Mouse (Mus musculus): ENCODE data around the gene Cyp19a1. TPM values are rescaled to one million over a fixed set of nuclear protein-coding genes. Genes with fewer than 3 reads are reported as not detected.

Cyp19a1 gene
- total RNA-seq, 4 experiments from 2014 or later, result not detected

DNA sequence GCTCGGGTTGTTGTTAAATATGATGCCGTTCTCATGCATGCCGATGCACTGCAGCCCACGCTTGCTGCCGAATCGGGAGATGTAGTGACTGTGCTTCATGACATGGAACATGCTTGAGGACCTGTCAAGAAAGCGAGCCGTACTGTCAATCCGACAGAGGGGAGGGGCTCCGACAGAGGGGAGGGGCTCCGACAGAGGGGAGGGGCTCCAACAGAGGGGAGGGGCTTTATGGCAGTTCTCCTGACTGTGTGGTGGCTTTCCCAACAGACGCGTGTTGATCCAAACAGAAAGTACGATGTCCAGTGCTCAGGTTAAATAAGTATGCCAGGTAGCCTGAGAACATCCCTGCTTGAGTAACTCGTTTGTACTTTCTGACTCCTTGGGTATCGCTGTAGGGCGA, 87.7 kb downstream of the Cyp19a1 start:
- DNase-seq (ENCODE audit: low spot score in 2 of 2), result no peak

DNA sequence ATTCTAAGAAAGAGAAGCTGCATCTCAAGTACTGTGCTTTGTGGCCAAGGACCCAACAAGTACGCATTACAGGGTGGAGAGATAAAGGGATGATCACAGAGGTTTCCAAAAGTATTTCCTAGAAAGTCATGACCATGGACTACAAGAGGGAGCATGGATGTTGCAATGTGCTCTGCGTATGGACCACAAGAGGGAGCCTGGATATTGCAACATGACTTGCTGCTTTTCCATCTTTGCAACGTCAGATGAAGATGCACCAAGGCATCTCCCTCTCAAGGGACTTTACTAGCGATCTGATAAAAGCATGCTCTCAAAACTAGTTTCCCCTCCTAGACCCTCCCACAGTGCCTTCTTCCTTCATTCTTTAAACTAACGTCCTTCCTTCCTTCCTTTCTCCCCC, 98.4 kb downstream of the Cyp19a1 start:
- DNase-seq (ENCODE audit: low spot score in 2 of 2), result no peak

GRCm38 (mm10) chr9:54168425-54168824, 99.5 kb downstream of the Cyp19a1 start:
- DNase-seq (ENCODE audit: low spot score in 2 of 2), result no peak

GRCm38 (mm10) chr9:54163117-54163516, 104.8 kb downstream of the Cyp19a1 start:
- no peak for DNase-seq (ENCODE audit: low spot score in 2 of 2)

- DNase-seq (ENCODE audit: low spot score in 2 of 2), result no peak
Observed at GRCm38 (mm10) chr9:54153679-54154078, 114.2 kb downstream of the Cyp19a1 start.

- DNase-seq (ENCODE audit: low spot score in 2 of 2), result no peak
Observed at GRCm38 (mm10) chr9:54139191-54139590, 128.7 kb downstream of the Cyp19a1 start.

Other genes starting within 250 kb of the Cyp19a1 start
- gene Tnfaip8l3, start 199.7 kb downstream of the Cyp19a1 start, total RNA-seq (2022), result under 1 TPM in 2 of 4 experiments, not detected in 2; 0.07 to 0.09 TPM
- gene Gldn, start 18.4 kb upstream of the Cyp19a1 start, total RNA-seq (2022), result under 1 TPM; 0.15 to 0.46 (median 0.34) TPM
- 1 to 10 TPM; 2.3 to 3.4 (median 2.6) TPM for gene Dmxl2, start 233.5 kb upstream of the Cyp19a1 start, total RNA-seq (2022)